Mouse (Mus musculus) lung, postnatal 25 days (tissue): Measurements from ENCODE around the gene Cfl1.
A peak's percentile ranks its signal among the peaks of the same experiment; 100 is the strongest.

Source experiments
- DNase-seq: peaks from one replicate; pipeline ENCODE4 v3.0.0; 2022; ENCODE audit warnings: low spot score

Gene Cfl1

DNA sequence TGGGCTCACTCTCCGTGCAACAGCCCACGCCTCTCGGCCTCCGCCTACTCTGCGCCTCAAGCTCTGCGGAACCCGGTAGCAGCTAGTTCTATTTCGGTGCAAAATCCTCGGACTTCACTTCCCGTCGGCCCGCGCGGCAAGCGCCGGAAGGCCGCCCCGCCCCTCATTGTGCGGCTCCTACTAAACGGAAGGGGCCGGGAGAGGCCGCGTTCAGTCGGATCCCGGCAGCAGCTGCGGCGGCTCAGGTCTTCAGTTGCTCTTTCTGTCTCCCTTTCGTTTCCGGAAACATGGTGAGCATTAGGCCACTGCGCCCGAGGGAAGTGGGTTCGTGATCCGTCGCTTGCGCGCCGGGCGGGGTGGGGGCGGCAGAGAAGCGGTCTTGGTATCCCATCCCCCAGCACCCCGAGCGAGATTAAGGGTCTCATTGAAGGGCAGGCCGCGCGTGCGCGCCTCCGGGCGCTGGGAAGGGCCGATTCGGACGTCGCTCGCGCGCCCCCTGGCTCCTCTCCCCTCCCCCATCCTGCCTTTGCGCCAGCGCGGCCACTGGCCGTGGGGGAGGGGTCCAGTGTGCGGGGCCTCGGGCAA, at the start of gene Cfl1:
Gene Cfl1 (plus strand): TSS at position 143 of the 585 bp plus-strand sequence.
- DNase-seq: peak; percentile 97

- DNase-seq: no peak
Measured at GRCm38 (mm10) chr19:5444371-5444908, 45.8 kb upstream of the Cfl1 start.

GRCm38 (mm10) chr19:5444954-5445353, 45.3 kb upstream of the Cfl1 start:
- no peak for DNase-seq

- DNase-seq: no peak
Measured at GRCm38 (mm10) chr19:5445747-5446146, 44.5 kb upstream of the Cfl1 start.

DNA sequence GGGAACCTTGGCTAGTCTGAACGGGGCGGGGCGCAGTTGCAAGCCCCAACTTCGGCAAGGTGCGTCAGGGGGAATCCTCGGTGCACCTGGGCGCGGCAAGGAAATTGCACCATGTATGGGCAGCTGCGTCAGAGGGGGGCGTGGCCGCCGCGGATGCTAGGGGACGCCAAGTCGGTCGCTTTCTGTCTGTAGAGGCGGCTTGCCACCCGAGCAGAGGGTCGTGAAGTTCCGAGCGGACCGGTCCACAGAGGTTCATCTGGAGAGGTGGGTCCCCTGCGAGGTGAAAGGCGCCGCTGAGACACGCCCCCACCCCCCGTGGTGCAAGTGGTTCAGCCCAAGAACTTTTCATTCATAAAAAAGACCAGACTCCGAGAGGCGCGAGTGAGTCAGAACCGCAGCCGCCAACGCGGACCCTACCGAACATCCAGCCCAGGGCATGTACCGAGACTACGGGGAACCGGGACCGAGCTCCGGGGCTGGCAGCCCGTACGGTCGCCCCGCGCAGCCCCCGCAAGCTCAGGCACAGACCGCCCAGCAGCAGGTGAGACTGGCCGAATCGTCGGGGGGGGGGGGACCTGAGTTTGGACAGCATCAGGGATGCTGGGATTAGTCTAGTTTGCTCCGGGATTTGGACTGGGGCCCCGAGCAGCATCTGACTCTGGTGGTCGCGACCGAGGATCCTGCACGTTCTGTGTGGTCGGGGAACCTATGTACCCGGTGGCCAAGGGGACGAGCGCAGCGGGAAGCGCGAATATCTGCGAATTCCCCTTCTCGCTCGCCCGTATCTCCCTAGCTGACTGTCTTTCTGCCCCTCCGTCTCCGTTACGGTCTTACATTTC, 42.5 kb upstream of the Cfl1 start, which contains the start of gene Fosl1:
Gene Fosl1 (plus strand): TSS at position 33 of the 839 bp plus-strand sequence.
- DNase-seq: peak; percentile 68

GRCm38 (mm10) chr19:5448354-5449150, 41.7 kb upstream of the Cfl1 start:
- DNase-seq: no peak

GRCm38 (mm10) chr19:5449673-5450072, 40.6 kb upstream of the Cfl1 start:
- no peak for DNase-seq

DNA sequence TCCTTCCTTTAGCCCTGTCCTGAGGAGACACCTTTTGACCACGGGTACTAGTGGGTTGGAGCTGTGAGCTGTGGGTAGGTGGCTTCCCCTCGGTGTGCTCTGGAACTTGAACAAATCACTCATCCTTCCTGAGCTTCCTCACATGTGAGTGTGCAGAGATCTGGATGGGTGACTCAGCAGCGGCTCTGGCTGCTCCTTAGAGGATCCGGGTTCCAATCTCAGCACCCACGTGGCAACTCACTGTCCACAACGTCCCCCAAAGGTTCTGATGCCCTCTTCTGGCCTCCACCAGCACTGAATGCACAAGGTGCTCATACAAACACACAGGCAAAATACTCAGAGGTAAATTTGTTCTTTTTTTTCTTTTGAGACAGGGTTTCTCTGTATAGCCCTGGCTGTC, 38.5 kb upstream of the Cfl1 start:
- no peak for DNase-seq

DNA sequence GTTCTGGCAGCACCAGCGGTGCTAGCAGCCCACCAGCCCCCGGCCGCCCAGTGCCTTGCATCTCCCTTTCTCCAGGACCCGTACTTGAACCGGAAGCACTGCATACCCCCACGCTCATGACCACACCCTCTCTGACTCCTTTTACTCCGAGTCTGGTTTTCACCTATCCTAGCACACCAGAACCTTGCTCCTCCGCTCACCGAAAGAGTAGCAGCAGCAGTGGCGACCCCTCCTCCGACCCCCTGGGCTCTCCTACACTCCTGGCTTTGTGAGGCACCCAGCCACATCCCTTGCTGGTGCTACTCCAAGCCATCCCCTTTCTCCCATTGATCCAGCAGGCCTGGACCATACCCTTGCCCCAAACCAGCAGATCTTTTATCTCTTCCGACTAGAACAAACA, 35.2 kb upstream of the Cfl1 start:
- DNase-seq: no peak

GRCm38 (mm10) chr19:5455568-5455967, 34.7 kb upstream of the Cfl1 start:
- DNase-seq: no peak

DNA sequence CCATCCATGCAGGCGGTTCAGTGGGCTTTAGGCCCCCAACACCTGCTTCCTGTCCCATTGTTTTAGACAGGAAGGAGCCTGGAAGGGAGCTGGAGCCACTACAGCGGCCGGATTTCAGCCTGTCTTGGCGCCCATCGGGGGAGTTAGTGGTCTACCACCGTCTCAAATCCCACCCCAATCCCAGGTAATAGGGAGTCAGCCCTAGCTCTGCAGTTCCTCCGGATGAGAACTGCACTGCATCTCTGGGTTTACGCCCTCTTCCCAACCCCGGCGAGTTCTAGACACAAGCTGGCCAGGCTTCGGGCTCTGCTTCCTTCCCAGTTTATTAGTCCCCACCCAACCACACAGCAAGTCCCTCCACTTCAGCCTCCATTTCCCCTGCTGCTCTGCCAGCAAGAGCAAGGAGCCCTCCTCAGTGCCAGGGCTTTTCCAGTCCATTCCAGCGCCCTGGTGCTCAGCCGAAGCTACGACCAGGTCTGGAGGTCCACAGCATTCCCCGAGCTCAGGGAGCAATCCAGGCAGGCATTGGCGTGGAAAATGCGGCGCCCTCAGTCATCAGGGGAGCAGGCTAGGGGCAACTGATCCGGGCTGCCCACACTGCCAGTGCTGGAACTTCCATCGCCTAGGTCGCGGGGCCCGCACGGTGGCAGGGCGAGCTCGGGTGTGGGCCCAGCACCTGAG, 33.9 kb upstream of the Cfl1 start:
- peak; percentile 43 for DNase-seq

DNA sequence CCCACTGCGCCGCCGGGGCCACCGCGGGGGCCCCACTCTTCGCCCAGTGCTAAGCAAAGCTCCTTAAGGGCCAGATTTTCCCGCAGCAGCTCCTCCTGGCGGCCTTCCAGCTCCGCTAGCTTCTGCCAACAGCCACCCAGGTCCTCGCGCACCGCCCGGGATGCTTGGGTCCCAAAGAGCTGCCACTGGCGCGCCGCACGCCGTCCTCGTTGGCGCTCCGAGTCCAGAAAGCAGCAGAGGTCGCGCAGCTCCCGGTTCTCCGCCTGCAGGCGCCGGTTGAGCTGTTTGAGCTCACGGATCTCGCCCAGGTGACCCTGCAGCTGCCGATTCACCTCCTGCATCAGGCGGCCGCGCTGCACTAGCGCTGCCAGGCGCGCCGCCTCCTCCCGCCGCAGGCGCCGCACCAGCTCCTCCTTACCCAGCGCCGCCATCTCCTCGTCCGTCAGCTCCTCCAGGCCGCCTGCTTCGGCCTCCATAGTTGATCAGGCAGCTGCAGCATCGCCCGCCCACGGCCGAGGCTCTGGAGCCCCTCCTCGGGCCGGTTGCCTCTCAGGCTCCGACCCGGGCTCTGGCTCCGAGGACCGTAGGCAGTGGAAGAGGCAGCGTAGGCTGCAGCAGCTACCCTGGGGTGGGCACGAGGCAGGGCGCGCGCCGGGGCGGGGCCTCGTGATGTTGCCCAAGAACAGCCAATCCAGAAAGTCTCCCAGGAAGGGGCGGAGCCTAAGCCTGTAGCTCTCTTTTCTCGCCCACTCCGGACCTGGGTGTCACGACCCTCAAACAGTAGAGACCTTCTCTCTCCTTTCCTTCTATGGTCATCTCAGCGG, 33.1 kb upstream of the Cfl1 start:
- peak; percentile 96 for DNase-seq

DNA sequence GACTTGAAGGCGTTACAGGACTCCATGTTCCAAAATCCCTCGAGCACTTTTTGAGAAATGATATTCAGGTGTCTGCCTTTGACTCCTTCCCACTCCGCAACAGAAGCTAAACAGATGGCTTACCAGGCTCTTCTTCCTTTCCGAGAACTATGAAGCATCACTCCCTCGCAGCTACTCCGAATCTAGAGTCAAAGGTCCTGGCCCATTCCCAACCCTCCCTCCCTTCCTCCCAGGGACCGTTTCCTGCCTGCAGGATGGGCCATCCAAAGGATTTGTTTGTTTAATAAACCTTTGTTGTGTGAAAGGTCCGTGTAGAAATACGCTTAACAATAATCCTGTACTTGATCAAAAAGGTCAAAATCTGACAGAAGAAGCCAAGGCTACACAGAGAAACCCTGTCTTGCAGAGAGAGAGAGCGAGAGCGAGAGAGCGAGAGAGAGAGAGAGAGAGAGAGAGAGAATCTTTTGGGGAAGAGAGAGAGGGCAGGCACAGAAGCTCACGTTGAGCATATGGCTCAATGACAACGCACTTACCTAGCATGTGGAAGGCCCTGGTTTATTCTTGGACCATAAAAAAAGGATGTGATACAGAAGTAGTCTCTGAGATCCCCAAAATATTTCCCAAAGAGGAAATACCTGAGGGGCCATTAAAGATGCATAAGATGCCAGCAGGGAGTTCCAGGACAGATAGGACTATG, 32.4 kb upstream of the Cfl1 start, which contains the start of gene Ccdc85b:
Gene Ccdc85b (minus strand): TSS at position 149 of the 697 bp plus-strand sequence.
- no peak for DNase-seq

- DNase-seq: no peak
Measured at GRCm38 (mm10) chr19:5459019-5459418, 31.2 kb upstream of the Cfl1 start.

DNA sequence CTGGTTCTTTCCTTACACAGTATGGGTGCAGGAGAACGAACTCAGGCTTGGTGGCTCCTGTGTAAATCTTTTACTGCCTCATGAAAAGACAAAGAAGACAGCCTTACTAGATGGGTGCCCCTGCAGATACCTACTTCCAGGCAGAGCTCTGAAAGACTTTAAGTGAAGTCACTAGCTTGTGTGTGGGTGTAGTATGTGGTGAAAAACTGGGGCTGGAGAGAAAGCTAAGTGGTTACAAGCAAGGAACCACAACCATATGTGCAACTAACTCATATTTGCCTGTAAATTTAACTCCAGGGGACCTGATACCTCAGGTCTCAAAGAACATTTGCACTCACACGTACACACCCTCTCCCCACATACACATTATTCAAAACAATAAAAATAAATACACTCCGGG, 30.4 kb upstream of the Cfl1 start:
- no peak for DNase-seq

DNA sequence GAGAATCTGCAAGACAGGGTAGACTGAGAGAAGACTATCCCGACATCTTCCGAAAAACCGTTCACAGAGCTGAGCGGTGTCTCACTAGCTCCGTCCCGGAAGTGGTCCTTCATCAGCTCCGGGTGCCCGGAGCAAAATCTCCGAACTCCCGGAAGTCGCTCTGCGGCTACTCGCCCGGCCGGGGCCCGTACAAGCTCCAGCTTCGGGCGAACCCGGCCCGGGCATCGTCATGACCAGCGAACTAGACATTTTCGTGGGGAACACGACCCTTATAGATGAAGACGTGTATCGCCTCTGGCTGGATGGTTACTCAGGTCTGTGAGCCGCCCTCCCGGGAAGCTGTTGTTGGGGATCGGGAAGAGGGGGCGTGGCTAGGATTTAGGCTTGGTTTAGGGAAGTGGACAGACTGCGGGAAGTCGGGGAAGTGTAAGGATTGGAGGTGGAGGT, 29.8 kb upstream of the Cfl1 start, which contains the start of gene Fibp:
Gene Fibp (plus strand): TSS at position 151 of the 447 bp plus-strand sequence.
- peak; percentile 88 for DNase-seq

DNA sequence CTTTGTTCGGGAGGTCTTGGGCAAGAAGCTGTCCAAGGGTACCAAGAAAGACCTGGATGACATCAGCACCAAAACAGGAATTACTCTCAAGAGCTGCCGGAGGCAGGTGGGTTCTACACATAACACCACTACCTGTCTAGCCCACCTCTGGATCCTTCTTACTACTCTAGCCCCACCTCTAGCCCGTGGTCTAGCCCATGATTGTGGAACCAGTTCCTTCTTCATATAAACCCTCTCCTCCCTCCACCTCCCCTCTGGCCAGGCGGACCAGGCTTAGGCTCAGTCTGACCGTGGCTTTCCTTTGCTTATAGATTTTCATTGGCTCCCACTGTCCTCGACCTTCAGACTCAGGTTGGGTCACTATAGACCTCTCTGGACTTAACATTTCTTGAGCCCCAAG, 28.8 kb upstream of the Cfl1 start:
- DNase-seq: no peak

GRCm38 (mm10) chr19:5463212-5463611, 27.0 kb upstream of the Cfl1 start:
- DNase-seq: no peak

GRCm38 (mm10) chr19:5463791-5464562, 26.3 kb upstream of the Cfl1 start:
- DNase-seq: peak; percentile 62
